Mouse (Mus musculus): ENCODE data around the gene Acvr1b. TPM values are rescaled to one million over a fixed set of nuclear protein-coding genes. Genes with fewer than 3 reads are reported as not detected.

Acvr1b gene
- polyA plus RNA-seq, 1 experiment from 2014 or later: 8.9 TPM

- H3K9ac ChIP-seq (ENCODE audit: low read depth, low read length): no peak overlapping the region
- no peak overlapping the region for H3K27ac ChIP-seq (ENCODE audit: low read depth, low read length)
- 57% methylated on average over 16 of the region's 16 CpGs for WGBS (ENCODE audit: insufficient replicate concordance)
- H3K4me2 ChIP-seq: no peak overlapping the region
- H3K9me3 ChIP-seq (replicated peaks; ENCODE audit: control insufficient read depth, low read length): no peaks in the 10 kb centered on the region
- no peak overlapping the region for H3K4me3 ChIP-seq (ENCODE audit: low read depth, low read length)
- no peaks in the 10 kb centered on the region for H3K36me3 ChIP-seq (ENCODE audit: control insufficient read depth, insufficient read depth, low read length)
- peaks cover 4% of the 10 kb centered on the region; the same call in 1 of the 2 replicates for H3K4me1 ChIP-seq (ENCODE audit: control insufficient read depth, insufficient read depth, low read length)
- H3K27me3 ChIP-seq (ENCODE audit: control insufficient read depth, insufficient read depth, low read length): peaks cover 6% of the 10 kb centered on the region; the same call in 1 of the 2 replicates
- ATAC-seq (replicated peaks; ENCODE audit: insufficient number of reproducible peaks, low FRiP score, low TSS enrichment): no peak
Measured at GRCm38 (mm10) chr15:101165658-101166437, 8.0 kb upstream of the Acvr1b start.

DNA sequence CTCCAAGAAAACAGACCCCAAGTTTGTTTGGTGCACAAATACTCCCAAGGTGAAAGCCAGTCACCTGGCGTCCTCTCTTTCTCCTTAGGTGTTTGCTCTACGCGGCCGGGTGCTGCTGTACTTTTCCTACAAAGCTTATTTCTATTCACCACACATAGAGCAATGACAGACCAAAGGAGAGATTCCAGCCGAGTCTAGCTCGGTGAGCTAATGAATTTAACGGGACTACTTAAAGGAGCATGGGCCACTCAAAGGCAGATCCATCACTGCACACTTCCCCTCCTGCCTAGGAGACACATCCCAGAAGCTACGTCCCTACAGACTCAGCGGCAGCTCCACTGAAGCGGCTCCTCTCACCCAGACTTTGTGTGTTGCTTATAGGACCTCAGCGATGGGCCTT is 6.3 kb upstream of the Acvr1b start:
- H3K27ac ChIP-seq (ENCODE audit: low read depth, low read length): no peak overlapping the region
- H3K4me3 ChIP-seq (ENCODE audit: low read depth, low read length): no peak overlapping the region
- H3K4me2 ChIP-seq: no peak overlapping the region
- peaks cover 3% of the 10 kb centered on the region; the same call in 1 of the 2 replicates for H3K27me3 ChIP-seq (ENCODE audit: control insufficient read depth, insufficient read depth, low read length)
- ATAC-seq (replicated peaks; ENCODE audit: insufficient number of reproducible peaks, low FRiP score, low TSS enrichment): no peak
- 61% methylated on average over 11 of the region's 11 CpGs for WGBS (ENCODE audit: insufficient replicate concordance)
- no peaks in the 10 kb centered on the region for H3K9me3 ChIP-seq (replicated peaks; ENCODE audit: control insufficient read depth, low read length)
- no peak overlapping the region for H3K9ac ChIP-seq (ENCODE audit: low read depth, low read length)
- no peaks in the 10 kb centered on the region for H3K36me3 ChIP-seq (ENCODE audit: control insufficient read depth, insufficient read depth, low read length)
- H3K4me1 ChIP-seq (ENCODE audit: control insufficient read depth, insufficient read depth, low read length): peaks cover 4% of the 10 kb centered on the region; the same call in 1 of the 2 replicates

GRCm38 (mm10) chr15:101169910-101170309 is 4.0 kb upstream of the Acvr1b start:
- Histone ChIP-seq H3K4me2 (no peak overlapping the region), H3K4me1 (ENCODE audit: control insufficient read depth, insufficient read depth, low read length) (peaks cover 5% of the 10 kb centered on the region), H3K27me3 (ENCODE audit: control insufficient read depth, insufficient read depth, low read length) (peaks cover 3% of the 10 kb centered on the region; the same call in 1 of the 2 replicates), H3K4me3 (ENCODE audit: low read depth, low read length) (no peak overlapping the region), H3K36me3 (ENCODE audit: control insufficient read depth, insufficient read depth, low read length) (no peaks in the 10 kb centered on the region), H3K9me3 (replicated peaks; ENCODE audit: control insufficient read depth, low read length) (no peaks in the 10 kb centered on the region), H3K9ac (ENCODE audit: low read depth, low read length) (no peak overlapping the region), H3K27ac (ENCODE audit: low read depth, low read length) (no peak overlapping the region)
- ATAC-seq (replicated peaks; ENCODE audit: insufficient number of reproducible peaks, low FRiP score, low TSS enrichment): no peak
- WGBS (ENCODE audit: insufficient replicate concordance): 68% methylated on average over 5 of the region's 5 CpGs

GRCm38 (mm10) chr15:101170413-101170980 is 3.4 kb upstream of the Acvr1b start:
- no peak overlapping the region for H3K4me2 ChIP-seq
- 62% methylated on average over 10 of the region's 10 CpGs for WGBS (ENCODE audit: insufficient replicate concordance)
- no peak for ATAC-seq (replicated peaks; ENCODE audit: insufficient number of reproducible peaks, low FRiP score, low TSS enrichment)
- H3K27me3 ChIP-seq (ENCODE audit: control insufficient read depth, insufficient read depth, low read length): no peaks in the 10 kb centered on the region
- H3K9me3 ChIP-seq (replicated peaks; ENCODE audit: control insufficient read depth, low read length): no peaks in the 10 kb centered on the region
- no peaks in the 10 kb centered on the region for H3K36me3 ChIP-seq (ENCODE audit: control insufficient read depth, insufficient read depth, low read length)
- peaks cover 11% of the 10 kb centered on the region for H3K4me1 ChIP-seq (ENCODE audit: control insufficient read depth, insufficient read depth, low read length)
- no peak overlapping the region for H3K4me3 ChIP-seq (ENCODE audit: low read depth, low read length)
- no peak overlapping the region for H3K27ac ChIP-seq (ENCODE audit: low read depth, low read length)
- H3K9ac ChIP-seq (ENCODE audit: low read depth, low read length): no peak overlapping the region

- Histone ChIP-seq H3K36me3 (ENCODE audit: control insufficient read depth, insufficient read depth, low read length) (no peaks in the 10 kb centered on the region), H3K4me3 (ENCODE audit: low read depth, low read length) (no peak overlapping the region), H3K27ac (ENCODE audit: low read depth, low read length) (no peak overlapping the region), H3K27me3 (ENCODE audit: control insufficient read depth, insufficient read depth, low read length) (no peaks in the 10 kb centered on the region), H3K4me1 (ENCODE audit: control insufficient read depth, insufficient read depth, low read length) (peaks cover 18% of the 10 kb centered on the region), H3K4me2 (no peak overlapping the region), H3K9ac (ENCODE audit: low read depth, low read length) (no peak overlapping the region), H3K9me3 (replicated peaks; ENCODE audit: control insufficient read depth, low read length) (no peaks in the 10 kb centered on the region)
- ATAC-seq (replicated peaks; ENCODE audit: insufficient number of reproducible peaks, low FRiP score, low TSS enrichment): no peak
- 68% methylated on average over 4 of the region's 4 CpGs for WGBS (ENCODE audit: insufficient replicate concordance)
Measured at GRCm38 (mm10) chr15:101171272-101171671, 2.6 kb upstream of the Acvr1b start.

DNA sequence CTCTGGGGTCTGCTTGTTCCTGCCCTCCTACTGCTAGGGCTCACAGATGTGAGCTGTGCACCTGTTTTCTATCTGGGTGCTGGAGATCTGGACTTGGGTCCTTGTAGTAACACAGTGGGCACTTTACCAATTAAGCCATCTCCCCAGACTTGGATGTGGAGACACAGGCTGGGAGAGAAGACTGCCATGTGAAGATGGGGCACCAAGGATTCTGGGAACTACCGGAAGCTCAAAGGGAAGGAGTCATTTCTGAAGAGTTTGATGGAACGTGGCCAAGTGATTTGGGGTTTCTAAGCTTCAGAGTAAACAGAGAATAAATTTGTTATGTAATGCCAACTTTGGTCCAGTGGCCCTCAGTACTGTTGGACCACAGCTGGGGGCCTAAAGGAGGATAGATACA is 1.9 kb upstream of the Acvr1b start:
- no peaks in the 10 kb centered on the region for H3K9me3 ChIP-seq (replicated peaks; ENCODE audit: control insufficient read depth, low read length)
- no peak overlapping the region for H3K27ac ChIP-seq (ENCODE audit: low read depth, low read length)
- WGBS (ENCODE audit: insufficient replicate concordance): 91% methylated on average over 2 of the region's 2 CpGs
- H3K4me3 ChIP-seq (ENCODE audit: low read depth, low read length): no peak overlapping the region
- H3K36me3 ChIP-seq (ENCODE audit: control insufficient read depth, insufficient read depth, low read length): no peaks in the 10 kb centered on the region
- H3K4me2 ChIP-seq: no peak overlapping the region
- no peak for ATAC-seq (replicated peaks; ENCODE audit: insufficient number of reproducible peaks, low FRiP score, low TSS enrichment)
- H3K27me3 ChIP-seq (ENCODE audit: control insufficient read depth, insufficient read depth, low read length): no peaks in the 10 kb centered on the region
- H3K4me1 ChIP-seq (ENCODE audit: control insufficient read depth, insufficient read depth, low read length): peaks cover 24% of the 10 kb centered on the region
- H3K9ac ChIP-seq (ENCODE audit: low read depth, low read length): no peak overlapping the region

DNA sequence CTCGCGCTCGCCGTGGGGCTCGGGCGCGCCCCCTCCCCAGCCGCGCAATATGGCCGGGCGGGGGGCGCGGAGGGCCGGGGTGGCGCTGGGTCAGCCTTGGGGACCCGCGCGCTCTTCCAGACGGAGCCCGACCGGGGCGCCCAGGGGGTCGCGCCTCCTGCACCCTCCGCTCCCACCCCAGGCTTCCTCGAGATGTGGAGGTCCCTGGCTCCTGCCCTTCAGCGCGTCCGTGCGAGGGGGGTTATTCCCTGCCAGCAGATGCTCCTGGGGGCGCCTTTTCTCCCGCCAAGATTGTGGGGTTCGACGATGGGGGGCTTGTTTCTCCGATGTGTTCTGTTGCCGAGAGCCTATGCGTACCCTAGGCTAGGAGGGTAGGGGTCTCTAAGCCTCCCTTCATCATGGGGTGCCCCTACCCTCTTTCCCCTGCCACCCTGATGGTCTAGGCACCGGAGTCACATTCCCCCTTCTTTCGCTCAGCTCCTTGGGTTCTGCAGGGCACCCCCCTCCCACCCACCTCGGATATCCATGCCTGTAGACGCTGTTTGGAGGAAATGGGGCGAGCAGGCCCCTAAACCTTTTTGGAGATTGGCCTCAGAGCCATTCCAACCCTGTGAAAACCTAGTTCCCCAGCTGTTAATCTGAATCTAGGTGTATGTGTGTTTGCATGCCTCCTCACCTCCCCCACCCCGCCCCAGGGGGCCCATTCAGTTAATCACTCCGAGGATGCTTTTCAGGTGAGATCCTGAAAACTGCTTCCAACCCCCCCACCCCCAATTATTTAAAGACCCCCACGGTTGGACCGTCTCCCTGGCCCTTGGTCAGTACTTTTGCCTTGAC is 645 bp downstream of the Acvr1b start:
- ATAC-seq (replicated peaks; ENCODE audit: insufficient number of reproducible peaks, low FRiP score, low TSS enrichment): no peak; the same call in 1 of the 2 replicates
- Histone ChIP-seq H3K4me1 (ENCODE audit: control insufficient read depth, insufficient read depth, low read length) (peaks cover 37% of the 10 kb centered on the region), H3K27me3 (ENCODE audit: control insufficient read depth, insufficient read depth, low read length) (no peaks in the 10 kb centered on the region), H3K27ac (ENCODE audit: low read depth, low read length) (peak overlapping the region; percentile 58), H3K9ac (ENCODE audit: low read depth, low read length) (peak overlapping the region; percentile 90), H3K4me3 (ENCODE audit: low read depth, low read length) (peak overlapping the region; percentile 83), H3K4me2 (peak overlapping the region; percentile 97), H3K9me3 (replicated peaks; ENCODE audit: control insufficient read depth, low read length) (no peaks in the 10 kb centered on the region), H3K36me3 (ENCODE audit: control insufficient read depth, insufficient read depth, low read length) (no peaks in the 10 kb centered on the region)
- under 1% methylated on average over 42 of the region's 46 CpGs for WGBS (ENCODE audit: insufficient replicate concordance)

DNA sequence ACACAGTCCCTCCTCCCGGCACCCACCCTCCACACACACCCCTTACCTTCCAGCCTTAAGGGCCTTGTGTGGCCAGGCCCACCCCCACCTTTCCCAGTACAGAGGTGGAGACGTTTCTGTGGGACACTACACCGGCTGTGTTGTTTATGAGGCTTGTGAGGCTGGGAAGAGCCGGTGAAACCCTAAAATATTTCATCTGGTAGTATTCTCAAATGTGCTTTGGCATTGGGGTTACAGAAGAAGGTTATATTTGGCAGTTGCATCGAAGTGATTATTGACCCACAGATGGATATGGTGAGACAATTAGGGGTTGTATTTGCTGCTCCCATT is 1.2 kb downstream of the Acvr1b start:
- H3K36me3 ChIP-seq (ENCODE audit: control insufficient read depth, insufficient read depth, low read length): no peaks in the 10 kb centered on the region
- whole genome bisulfite sequencing (ENCODE audit: insufficient replicate concordance): 12% methylated on average over 5 of the region's 5 CpGs
- H3K4me2 ChIP-seq: peak overlapping the region; percentile 97
- peaks cover 41% of the 10 kb centered on the region for H3K4me1 ChIP-seq (ENCODE audit: control insufficient read depth, insufficient read depth, low read length)
- H3K27me3 ChIP-seq (ENCODE audit: control insufficient read depth, insufficient read depth, low read length): no peaks in the 10 kb centered on the region
- H3K4me3 ChIP-seq (ENCODE audit: low read depth, low read length): peak overlapping the region; percentile 83
- ATAC-seq (replicated peaks; ENCODE audit: insufficient number of reproducible peaks, low FRiP score, low TSS enrichment): no peak
- H3K27ac ChIP-seq (ENCODE audit: low read depth, low read length): no peak overlapping the region
- H3K9ac ChIP-seq (ENCODE audit: low read depth, low read length): peak overlapping the region; percentile 90
- no peaks in the 10 kb centered on the region for H3K9me3 ChIP-seq (replicated peaks; ENCODE audit: control insufficient read depth, low read length)
